Mouse (Mus musculus) pancreas, adult 10 weeks (tissue): ENCODE data around the gene Spdye4a. TPM values are rescaled to one million over a fixed set of nuclear protein-coding genes. Genes with fewer than 3 reads are reported as not detected.

Experiments used
- polyA plus RNA-seq: library from polyadenylated mRNA; stranded (reverse); fragments of 350-450 nt; fragmentation: Illumina TruSeq; extraction: RNeasy Lipid Tissue Mini Kit (QIAGEN cat#74804); gene quantifications from one replicate; pipeline ENCODE4 v1.2.3, GENCODE M21; 2015; ENCODE audit warnings: low read depth, low replicate concordance; ENCODE audit not compliant: insufficient read depth

Spdye4a gene
- polyA plus RNA-seq, result not detected

GRCm38 (mm10) chr5:143226790-143227189, at the start of gene Spdye4a:
Spdye4a (minus strand) TSS chr5:143226890.

GRCm38 (mm10) chr5:143269363-143270150, 42.9 kb upstream of the Spdye4a start, which contains the start of gene Zfp316:
Zfp316 (minus strand) TSS chr5:143270022.

GRCm38 (mm10) chr5:143235028-143235693, 8.5 kb upstream of the Spdye4a start, which contains the start of gene Zfp12:
Zfp12 (plus strand) TSS chr5:143235163.

GRCm38 (mm10) chr5:143180255-143181076, 46.2 kb downstream of the Spdye4a start, which contains the start of the genes Rbak and Spdye4b:
Rbak (minus strand) TSS chr5:143180775.
Spdye4b (plus strand) TSS chr5:143181017.

Other genes with a start within 250 kb of the Spdye4a start
- 5.7 TPM for gene Rnf216, start 113.9 kb downstream of the Spdye4a start, polyA plus RNA-seq
- gene Olfr718-ps1, start 79.3 kb downstream of the Spdye4a start, polyA plus RNA-seq, result not detected
- 3.6 TPM for gene Rbak, start 46.1 kb downstream of the Spdye4a start, polyA plus RNA-seq
- gene Spdye4b, start 45.9 kb downstream of the Spdye4a start, polyA plus RNA-seq, result not detected
- 5.0 TPM for gene Zfp12, start 8.3 kb upstream of the Spdye4a start, polyA plus RNA-seq
- gene Zfp316, start 43.1 kb upstream of the Spdye4a start, polyA plus RNA-seq, result 0.94 TPM
- gene Zfp853, start 66.7 kb upstream of the Spdye4a start, polyA plus RNA-seq, result 0.28 TPM
- 4.2 TPM for gene E130309D02Rik, start 88.5 kb upstream of the Spdye4a start, polyA plus RNA-seq
- gene Zdhhc4, start 102.4 kb upstream of the Spdye4a start, polyA plus RNA-seq, result 18.9 TPM
- not detected for gene Grid2ip, start 130.4 kb upstream of the Spdye4a start, polyA plus RNA-seq
- 24.7 TPM for gene Kdelr2, start 176.9 kb upstream of the Spdye4a start, polyA plus RNA-seq
- gene Daglb, start 237.7 kb upstream of the Spdye4a start, polyA plus RNA-seq, result 3.4 TPM